Mouse (Mus musculus): ENCODE measurements around the gene Nrcam. TPM values are rescaled to one million over a fixed set of nuclear protein-coding genes. Genes with fewer than 3 reads are reported as not detected.

Nrcam gene
- 129 and 136 TPM in 2 replicates for polyA plus RNA-seq (2021; fragmentation: Nextera tagmentation)
- long read RNA-seq, experiment 1, full-length matches to known transcripts = 4 of 130 reads
- long read RNA-seq, experiment 1, partial matches to known transcripts = 69 of 130 reads
- long read RNA-seq, experiment 1, other reads (novel, unspliced or antisense) = 57 of 130 reads
- long read RNA-seq, experiment 2, full-length matches to known transcripts = 36 of 394 reads
- long read RNA-seq, experiment 2, partial matches to known transcripts = 137 of 394 reads
- long read RNA-seq, experiment 2, other reads (novel, unspliced or antisense) = 221 of 394 reads

DNA sequence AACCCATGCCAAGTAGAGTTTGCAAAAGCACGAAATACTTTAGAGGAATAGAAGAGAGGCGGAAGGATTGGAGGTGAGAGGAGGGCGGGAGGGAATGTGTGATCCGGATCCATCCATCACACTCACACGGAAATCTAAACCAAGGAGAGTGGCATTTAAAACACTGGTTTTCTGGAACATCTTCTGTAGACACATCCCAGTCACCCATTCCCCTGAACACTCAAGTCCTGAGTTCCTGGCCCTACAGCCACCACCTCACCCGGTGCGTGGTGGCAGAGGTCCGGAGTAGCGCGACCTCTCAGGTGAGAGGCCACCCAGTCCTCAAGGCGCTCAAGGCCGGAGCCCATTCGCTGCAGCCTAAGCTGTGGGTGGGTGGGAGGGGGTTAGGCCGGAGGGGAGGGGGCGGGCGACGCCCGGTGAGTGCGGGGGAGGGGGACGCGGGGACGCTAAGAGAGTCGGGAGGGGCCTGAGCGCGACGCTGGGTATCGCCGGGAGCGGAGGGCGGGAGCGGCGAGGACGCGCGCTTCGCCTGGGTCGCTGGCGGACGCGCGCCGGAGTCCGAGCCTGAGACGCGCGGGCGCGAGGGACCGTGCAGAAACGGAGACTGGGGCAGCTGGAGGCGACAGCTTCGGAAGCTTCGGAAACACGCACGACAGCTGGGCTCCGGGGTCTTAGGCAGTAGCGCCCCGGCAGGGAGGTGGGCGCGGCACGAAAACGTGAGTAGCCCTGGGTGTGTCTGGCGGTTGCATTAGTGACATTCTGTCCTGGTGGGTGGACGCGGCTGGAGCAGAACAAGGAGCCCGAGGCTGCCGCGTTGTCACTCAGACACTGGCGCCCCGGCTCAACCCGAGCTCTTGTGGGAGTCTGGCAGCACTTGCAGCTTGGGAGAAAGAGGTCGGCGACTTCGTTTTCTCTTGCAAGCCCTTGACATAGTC is at the start of gene Nrcam:
Nrcam (plus strand) TSS at position 505 of the 935 bp plus-strand sequence.

Other genes starting within 250 kb of the Nrcam start
- 45.4 and 46.6 TPM in 2 replicates for gene Dnajb9, start 118.6 kb upstream of the Nrcam start, polyA plus RNA-seq (2021; fragmentation: Nextera tagmentation)
- 70.9 and 84.0 TPM in 2 replicates for gene Pnpla8, start 107.5 kb upstream of the Nrcam start, polyA plus RNA-seq (2021; fragmentation: Nextera tagmentation)